Mouse (Mus musculus): ENCODE measurements around the gene Scrt2. TPM values are rescaled to one million over a fixed set of nuclear protein-coding genes. Genes with fewer than 3 reads are reported as not detected.

Scrt2 gene
- polyA plus RNA-seq, 1 experiment from 2014 or later = 0.04 TPM

DNA sequence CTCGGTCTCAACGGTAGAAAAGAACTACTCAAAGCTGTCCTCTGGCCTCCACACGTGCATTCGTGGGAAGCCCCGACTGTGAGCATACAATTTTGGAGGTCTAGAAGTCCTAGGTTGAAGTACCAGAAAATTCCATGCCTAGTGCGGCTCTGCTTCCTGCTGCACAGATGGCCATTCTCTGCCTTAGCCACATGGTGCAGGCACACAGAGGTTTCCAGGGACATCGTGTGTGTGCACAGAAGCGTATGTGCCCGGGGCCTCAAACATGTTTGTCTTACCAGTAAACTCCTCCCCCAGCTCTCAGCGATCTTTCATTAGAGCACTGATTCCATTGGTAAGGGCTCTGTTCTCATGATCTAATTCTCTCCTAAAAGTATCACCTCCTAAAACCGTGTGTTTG lies 16.6 kb downstream of the Scrt2 start:
- no peak for ATAC-seq (ENCODE audit: insufficient read depth, low FRiP score, low read depth)
- Histone ChIP-seq H3K9ac (no peak overlapping the region), H3K36me3 (no peaks in the 10 kb centered on the region), H3K27ac (no peak overlapping the region), H3K27me3 (replicated peaks) (peaks cover 39% of the 10 kb centered on the region), H3K9me3 (no peaks in the 10 kb centered on the region), H3K4me2 (no peak overlapping the region), H3K4me1 (peaks cover 14% of the 10 kb centered on the region), H3K4me3 (replicated peaks) (no peak overlapping the region)
- 72% methylated on average over 11 of the region's 11 CpGs for WGBS

DNA sequence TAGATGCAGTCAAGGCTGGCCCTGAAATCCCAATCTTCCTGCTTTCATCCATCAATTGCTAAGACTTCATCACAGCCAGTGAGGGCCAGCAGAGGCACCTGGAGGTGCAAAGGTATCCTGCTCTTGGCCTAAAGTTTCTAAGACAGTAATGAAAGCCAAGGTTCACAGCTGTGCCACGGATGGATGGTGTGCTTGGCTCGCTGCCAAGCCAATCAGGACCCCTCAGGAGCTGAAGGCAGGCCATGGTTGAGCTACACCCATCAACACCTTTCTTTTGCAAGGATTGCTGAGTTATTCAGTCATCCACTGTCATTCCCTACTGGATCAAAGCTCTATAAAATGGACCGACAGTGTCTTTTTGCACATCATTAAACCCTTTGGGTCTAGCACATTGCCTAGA lies 18.2 kb downstream of the Scrt2 start:
- Histone ChIP-seq H3K4me3 (replicated peaks) (no peak overlapping the region), H3K9me3 (no peaks in the 10 kb centered on the region), H3K4me2 (no peak overlapping the region), H3K36me3 (no peaks in the 10 kb centered on the region), H3K9ac (no peak overlapping the region), H3K4me1 (peaks cover 7% of the 10 kb centered on the region; the same call in 1 of the 2 replicates), H3K27ac (no peak overlapping the region), H3K27me3 (replicated peaks) (peaks cover 22% of the 10 kb centered on the region)
- 52% methylated on average over 3 of the region's 3 CpGs for WGBS
- ATAC-seq (ENCODE audit: insufficient read depth, low FRiP score, low read depth) = no peak

DNA sequence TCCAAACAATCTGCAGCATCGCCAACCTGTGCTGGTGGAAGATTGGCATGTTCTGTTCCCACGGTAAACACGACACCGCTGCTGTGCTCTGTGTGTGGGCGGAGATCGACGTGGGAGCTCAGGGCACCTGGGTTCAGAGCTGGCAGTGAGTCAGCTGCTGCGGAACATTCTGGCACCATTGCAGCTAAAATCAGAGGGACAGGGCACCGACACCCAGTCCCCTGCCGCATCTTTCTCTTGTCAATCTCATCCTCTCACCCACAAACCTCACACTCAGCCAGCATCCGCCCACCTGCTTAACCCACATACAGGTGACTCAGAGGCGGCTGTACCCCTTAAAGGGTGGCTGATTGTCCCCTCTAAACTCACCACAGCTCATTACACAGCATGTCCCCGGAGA lies 20.4 kb downstream of the Scrt2 start:
- no peak overlapping the region for H3K4me2 ChIP-seq
- no peak overlapping the region for H3K9ac ChIP-seq
- H3K4me3 ChIP-seq (replicated peaks) = no peak overlapping the region
- 0 out of 2 replicates have a peak, but pooled peaks cover 2% of the 10 kb centered on the region for H3K4me1 ChIP-seq
- 0 out of 2 replicates have a peak, but pooled peaks cover 6% of the 10 kb centered on the region for H3K27me3 ChIP-seq (replicated peaks)
- H3K36me3 ChIP-seq = no peaks in the 10 kb centered on the region
- no peak overlapping the region for H3K27ac ChIP-seq
- no peak for ATAC-seq (ENCODE audit: insufficient read depth, low FRiP score, low read depth)
- no peaks in the 10 kb centered on the region for H3K9me3 ChIP-seq
- 70% methylated on average over 13 of the region's 13 CpGs for WGBS

DNA sequence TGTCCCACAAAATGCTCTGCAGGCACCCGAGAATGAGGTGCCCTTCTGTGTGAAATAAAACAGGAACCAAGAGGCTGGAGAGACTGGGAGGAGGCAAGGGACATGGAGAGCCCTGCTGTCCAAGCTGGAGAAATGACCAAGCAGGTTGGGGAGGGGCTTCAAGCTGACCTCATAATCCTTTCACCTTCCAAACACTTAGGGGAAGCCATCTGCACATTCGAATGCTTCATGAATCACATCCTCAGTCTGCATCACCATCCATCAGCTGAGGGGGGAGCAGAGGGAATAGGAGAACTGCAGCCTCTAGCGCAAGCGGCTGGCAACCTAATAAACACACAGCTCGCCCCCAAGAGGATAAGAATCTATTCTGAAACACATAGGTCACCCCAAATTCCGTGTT lies 21.0 kb downstream of the Scrt2 start:
- Histone ChIP-seq H3K4me2 (no peak overlapping the region), H3K4me1 (0 out of 2 replicates have a peak, but pooled peaks cover 2% of the 10 kb centered on the region), H3K36me3 (no peaks in the 10 kb centered on the region), H3K9ac (no peak overlapping the region), H3K9me3 (no peaks in the 10 kb centered on the region), H3K4me3 (replicated peaks) (no peak overlapping the region), H3K27me3 (replicated peaks) (0 out of 2 replicates have a peak, but pooled peaks cover 6% of the 10 kb centered on the region), H3K27ac (no peak overlapping the region)
- no peak for ATAC-seq (ENCODE audit: insufficient read depth, low FRiP score, low read depth)
- 48% methylated on average over 6 of the region's 6 CpGs for WGBS

DNA sequence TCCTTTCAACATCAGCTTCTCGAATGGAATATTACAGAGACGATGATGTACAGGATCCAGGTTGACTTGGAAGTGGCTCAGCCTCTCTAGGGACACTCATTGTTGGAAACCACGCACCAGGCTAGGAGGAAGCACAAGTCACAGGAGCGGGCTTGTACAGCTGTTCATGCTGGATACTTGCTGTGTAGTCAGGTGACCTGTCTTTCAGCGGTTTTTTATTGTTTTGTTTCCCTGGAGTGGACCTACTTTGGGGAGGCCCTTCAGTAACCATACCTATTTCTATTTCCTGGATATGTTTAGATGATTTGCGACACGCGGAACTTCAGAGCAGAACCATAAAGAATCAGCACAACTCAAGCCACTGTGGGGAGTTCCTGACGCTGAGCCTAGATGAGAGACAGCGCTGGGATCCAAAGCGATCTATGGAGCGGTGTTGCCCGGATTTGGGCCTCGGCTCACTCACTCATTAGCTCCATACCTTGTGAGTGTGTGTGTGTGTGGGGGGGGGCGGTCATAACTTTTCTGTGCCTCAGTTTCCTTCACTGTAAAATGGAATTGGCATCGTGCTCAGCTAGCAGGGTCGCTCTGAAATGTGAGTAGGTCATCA lies 23.5 kb downstream of the Scrt2 start:
- H3K9me3 ChIP-seq = no peaks in the 10 kb centered on the region
- peak; percentile 12; the same call in 1 of the 2 replicates for ATAC-seq (ENCODE audit: insufficient read depth, low FRiP score, low read depth)
- 0 out of 2 replicates have a peak overlapping the region, but pooled peaks have one; percentile 21 for H3K27ac ChIP-seq
- H3K4me2 ChIP-seq = peak overlapping the region; percentile 94
- no peak overlapping the region for H3K9ac ChIP-seq
- 22% methylated on average over 17 of the region's 17 CpGs for WGBS
- no peaks in the 10 kb centered on the region for H3K36me3 ChIP-seq
- H3K4me1 ChIP-seq = 0 out of 2 replicates have a peak, but pooled peaks cover 2% of the 10 kb centered on the region
- H3K27me3 ChIP-seq (replicated peaks) = 0 out of 2 replicates have a peak, but pooled peaks cover 4% of the 10 kb centered on the region
- H3K4me3 ChIP-seq (replicated peaks) = peak overlapping the region; percentile 75

- no peaks in the 10 kb centered on the region for H3K36me3 ChIP-seq
- H3K4me3 ChIP-seq (replicated peaks) = peak within 1 kb of the TSS; percentile 75
- peak within 1 kb of the TSS; percentile 76 for H3K9ac ChIP-seq
- peak within 1 kb of the TSS; percentile 94 for H3K4me2 ChIP-seq
- ATAC-seq (ENCODE audit: insufficient read depth, low FRiP score, low read depth) = peak; percentile 93
- 0 out of 2 replicates have a peak, but pooled peaks cover 2% of the 10 kb centered on the region for H3K4me1 ChIP-seq
- no peaks in the 10 kb centered on the region for H3K9me3 ChIP-seq
- H3K27me3 ChIP-seq (replicated peaks) = 0 out of 2 replicates have a peak, but pooled peaks cover 4% of the 10 kb centered on the region
- WGBS = 1% methylated on average over 80 of the region's 84 CpGs
- 0 out of 2 replicates have a peak within 1 kb of the TSS, but pooled peaks have one; percentile 21 for H3K27ac ChIP-seq
Observed at GRCm38 (mm10) chr2:152105318-152106224, 24.2 kb downstream of the Scrt2 start, which contains the start of gene Srxn1. Srxn1 (plus strand) TSS chr2:152105516.

GRCm38 (mm10) chr2:152106225-152106595 lies 24.9 kb downstream of the Scrt2 start:
- peak overlapping the region; percentile 75 for H3K4me3 ChIP-seq (replicated peaks)
- H3K27me3 ChIP-seq (replicated peaks) = 0 out of 2 replicates have a peak, but pooled peaks cover 4% of the 10 kb centered on the region
- H3K36me3 ChIP-seq = no peaks in the 10 kb centered on the region
- whole genome bisulfite sequencing = 83% methylated on average over 3 of the region's 3 CpGs
- 0 out of 2 replicates have a peak, but pooled peaks cover 2% of the 10 kb centered on the region for H3K4me1 ChIP-seq
- no peak for ATAC-seq (ENCODE audit: insufficient read depth, low FRiP score, low read depth)
- no peak overlapping the region for H3K9ac ChIP-seq
- no peaks in the 10 kb centered on the region for H3K9me3 ChIP-seq
- peak overlapping the region; percentile 94 for H3K4me2 ChIP-seq
- H3K27ac ChIP-seq = no peak overlapping the region

DNA sequence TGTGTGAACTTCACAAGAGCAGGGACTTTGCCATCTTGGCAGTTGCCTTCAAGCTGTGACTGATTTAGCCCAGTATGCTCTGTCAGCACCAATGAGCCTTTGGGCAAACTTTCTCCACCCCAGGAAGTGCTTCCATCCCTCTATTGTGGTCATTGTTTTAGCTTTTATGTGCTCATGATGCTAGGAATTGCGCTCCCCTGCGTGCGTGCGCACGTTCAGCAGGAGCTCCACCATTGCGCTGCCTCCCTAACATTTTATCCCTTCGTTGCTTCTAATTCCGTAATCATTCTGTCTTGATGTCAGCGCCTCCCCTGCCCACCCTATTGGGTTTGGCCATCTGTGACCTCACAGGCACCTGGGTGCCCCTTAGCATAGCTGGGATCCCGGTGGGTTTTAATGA lies 25.3 kb downstream of the Scrt2 start:
- Histone ChIP-seq H3K9ac (no peak overlapping the region), H3K4me3 (replicated peaks) (peak overlapping the region; percentile 75; the same call in 1 of the 2 replicates), H3K27ac (no peak overlapping the region), H3K4me1 (peaks cover 5% of the 10 kb centered on the region; the same call in 1 of the 2 replicates), H3K4me2 (peak overlapping the region; percentile 94; the same call in 1 of the 2 replicates), H3K9me3 (no peaks in the 10 kb centered on the region), H3K27me3 (replicated peaks) (0 out of 2 replicates have a peak, but pooled peaks cover 1% of the 10 kb centered on the region), H3K36me3 (no peaks in the 10 kb centered on the region)
- no peak for ATAC-seq (ENCODE audit: insufficient read depth, low FRiP score, low read depth)
- WGBS = 95% methylated on average over 10 of the region's 10 CpGs

GRCm38 (mm10) chr2:152108702-152109101 lies 27.4 kb downstream of the Scrt2 start:
- H3K36me3 ChIP-seq = no peaks in the 10 kb centered on the region
- no peaks in the 10 kb centered on the region for H3K27me3 ChIP-seq (replicated peaks)
- H3K4me2 ChIP-seq = no peak overlapping the region
- no peaks in the 10 kb centered on the region for H3K9me3 ChIP-seq
- WGBS = 75% methylated on average over 7 of the region's 7 CpGs
- H3K9ac ChIP-seq = no peak overlapping the region
- H3K4me1 ChIP-seq = peaks cover 6% of the 10 kb centered on the region; the same call in 1 of the 2 replicates
- H3K4me3 ChIP-seq (replicated peaks) = no peak overlapping the region
- H3K27ac ChIP-seq = no peak overlapping the region
- no peak for ATAC-seq (ENCODE audit: insufficient read depth, low FRiP score, low read depth)

DNA sequence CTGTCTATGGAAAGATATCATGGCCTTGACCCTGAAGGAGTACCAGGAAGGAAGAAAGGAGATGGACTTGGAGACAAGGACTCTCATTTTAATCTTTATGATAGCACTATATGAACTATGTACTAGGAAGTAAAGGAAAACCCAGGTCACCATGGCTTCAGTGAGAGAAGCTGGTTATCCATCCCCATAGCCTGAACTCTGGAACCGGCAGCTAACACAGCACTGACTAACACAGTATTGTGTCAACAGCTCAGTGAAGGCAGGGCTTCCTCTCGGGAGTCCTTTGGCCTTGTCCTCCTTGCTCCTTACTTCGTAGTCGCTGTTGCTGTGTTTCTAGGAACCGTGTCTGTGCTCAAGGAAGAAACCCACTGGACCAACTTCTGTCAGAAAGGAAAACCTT lies 28.1 kb downstream of the Scrt2 start:
- H3K4me3 ChIP-seq (replicated peaks) = no peak overlapping the region
- no peak for ATAC-seq (ENCODE audit: insufficient read depth, low FRiP score, low read depth)
- H3K27me3 ChIP-seq (replicated peaks) = no peaks in the 10 kb centered on the region
- H3K36me3 ChIP-seq = no peaks in the 10 kb centered on the region
- no peak overlapping the region for H3K9ac ChIP-seq
- 89% methylated on average over 5 of the region's 5 CpGs for WGBS
- no peak overlapping the region for H3K27ac ChIP-seq
- no peaks in the 10 kb centered on the region for H3K9me3 ChIP-seq
- no peak overlapping the region for H3K4me2 ChIP-seq
- peaks cover 7% of the 10 kb centered on the region for H3K4me1 ChIP-seq

- Histone ChIP-seq H3K27ac (no peak overlapping the region), H3K36me3 (no peaks in the 10 kb centered on the region), H3K4me2 (no peak overlapping the region; the same call in 1 of the 2 replicates), H3K9me3 (no peaks in the 10 kb centered on the region), H3K4me3 (replicated peaks) (no peak overlapping the region), H3K4me1 (peaks cover 10% of the 10 kb centered on the region), H3K9ac (no peak overlapping the region), H3K27me3 (replicated peaks) (no peaks in the 10 kb centered on the region)
- 47% methylated on average over 2 of the region's 2 CpGs for WGBS
- ATAC-seq (ENCODE audit: insufficient read depth, low FRiP score, low read depth) = no peak
Observed at GRCm38 (mm10) chr2:152111311-152111710, 30.0 kb downstream of the Scrt2 start.

Measured in stomach, embryonic 15.5 days (tissue).